Mouse (Mus musculus) bone marrow macrophage, adult 2 months (primary cell): ENCODE data around the gene Hck.

Experiments used
- CTCF ChIP-seq: IDR thresholded peaks from 2 replicates; pipeline ENCODE4 v1.5.1; 2012; ENCODE audit warnings: low read depth, mild to moderate bottlenecking, low read length, moderate library complexity
- POLR2A ChIP-seq: IDR thresholded peaks from 2 replicates; pipeline ENCODE4 v1.6.1; 2012; ENCODE audit warnings: mild to moderate bottlenecking, low read depth, low read length, borderline replicate concordance

- TF ChIP-seq POLR2A (no peak), CTCF (no peak)
Observed at GRCm38 (mm10) chr2:153085556-153085955, 22.7 kb upstream of the Hck start.
